Mouse (Mus musculus) bone marrow macrophage, adult 2 months (primary cell): Measurements from ENCODE around the gene Usp24.

Experiments
- CTCF ChIP-seq: IDR thresholded peaks from 2 replicates; pipeline ENCODE4 v1.5.1; 2012; ENCODE audit warnings: low read depth, mild to moderate bottlenecking, low read length, moderate library complexity
- POLR2A ChIP-seq: IDR thresholded peaks from 2 replicates; pipeline ENCODE4 v1.6.1; 2012; ENCODE audit warnings: mild to moderate bottlenecking, low read depth, low read length, borderline replicate concordance

DNA sequence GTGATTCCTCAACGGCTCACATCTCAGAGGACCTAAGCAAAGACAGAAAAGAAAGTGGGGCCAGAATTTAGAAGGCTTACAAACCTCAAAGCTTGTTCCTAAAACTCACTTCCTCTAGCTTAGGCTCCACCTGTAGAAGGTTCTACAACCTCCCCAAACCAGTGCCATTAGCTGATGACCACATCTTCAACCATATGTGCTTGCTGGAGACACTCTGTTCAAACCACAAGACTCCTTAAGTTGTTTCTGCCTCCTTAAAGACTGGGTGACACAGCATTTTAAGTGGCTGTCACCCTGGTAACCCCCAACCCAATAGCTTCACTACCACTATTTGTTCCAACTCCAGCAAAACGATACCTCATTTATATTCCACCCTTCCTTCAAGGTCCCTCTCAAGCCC lies 25.8 kb upstream of the Usp24 start:
- TF ChIP-seq CTCF (no peak), POLR2A (no peak)
